Mouse (Mus musculus) gastrocnemius, adult 2 months (tissue): ENCODE data around the gene Gm27021. TPM values are rescaled to one million over a fixed set of nuclear protein-coding genes. Genes with fewer than 3 reads are reported as not detected.

Experiments
- DNase-seq: peaks from one replicate; pipeline ENCODE4 v3.0.0; 2022
- H3K27ac ChIP-seq: fragments of 200-600 bp; 2 replicates; pipeline ENCODE4 v1.8.1; 2022; ENCODE audit warnings: mild to moderate bottlenecking
- H3K4me3 ChIP-seq: fragments of 200-600 bp; 2 replicates; pipeline ENCODE4 v1.8.1; 2022; ENCODE audit warnings: mild to moderate bottlenecking, moderate library complexity
- CTCF ChIP-seq: fragments of 200-600 bp; IDR thresholded peaks from 2 replicates; pipeline ENCODE4 v1.8.1; 2022; ENCODE audit warnings: antibody characterized with exemption, mild to moderate bottlenecking, moderate library complexity
- intact Hi-C: fragments of 180-260 bp; cut with DNase I; formaldehyde crosslinking; loops from one replicate; pipeline ENCODE4 v1.15.1; 2025
- total RNA-seq, 2 experiments: library from RNA; stranded (reverse); gene quantifications; 2 replicates each; pipeline ENCODE4 v1.2.3; 2021

The Gm27021 gene
- total RNA-seq, 2 experiments from 2014 or later: not detected

DNA sequence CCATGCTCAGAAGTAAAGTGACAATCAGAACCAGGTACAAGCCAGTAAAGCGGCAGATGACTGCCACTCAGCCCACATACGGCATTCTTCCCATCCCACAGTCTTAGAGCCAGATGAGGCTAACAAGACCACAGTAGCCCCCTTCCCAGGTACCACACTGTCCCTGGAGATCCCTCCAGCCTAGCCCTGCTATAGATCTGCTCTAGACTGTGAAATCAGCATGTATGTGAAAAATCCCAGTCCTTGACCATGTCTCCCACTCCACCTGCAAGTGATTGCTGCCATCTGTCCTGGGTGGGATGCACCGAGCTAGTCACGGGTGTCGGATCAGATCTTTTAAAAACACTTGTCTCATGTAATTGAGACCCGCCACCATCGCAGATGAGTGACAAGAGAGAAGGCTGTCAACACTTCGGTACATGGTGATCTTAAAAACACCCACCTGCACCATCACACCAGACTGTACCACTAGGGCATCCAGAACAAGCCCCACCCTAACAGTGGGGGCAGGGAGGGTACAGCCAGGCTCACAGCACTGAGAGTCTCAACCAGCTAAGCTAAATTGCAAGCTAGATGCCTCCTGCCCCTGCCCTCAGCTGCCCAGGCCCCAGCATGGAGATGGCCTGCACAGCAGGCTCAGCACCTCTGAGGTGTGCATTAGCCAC is 87.4 kb downstream of the Gm27021 start:
- TF ChIP-seq CTCF: no peak
- no peak overlapping the region for H3K27ac ChIP-seq
- no peak for DNase-seq
- H3K4me3 ChIP-seq: no peak overlapping the region
- intact Hi-C loops: no loop called here

DNA sequence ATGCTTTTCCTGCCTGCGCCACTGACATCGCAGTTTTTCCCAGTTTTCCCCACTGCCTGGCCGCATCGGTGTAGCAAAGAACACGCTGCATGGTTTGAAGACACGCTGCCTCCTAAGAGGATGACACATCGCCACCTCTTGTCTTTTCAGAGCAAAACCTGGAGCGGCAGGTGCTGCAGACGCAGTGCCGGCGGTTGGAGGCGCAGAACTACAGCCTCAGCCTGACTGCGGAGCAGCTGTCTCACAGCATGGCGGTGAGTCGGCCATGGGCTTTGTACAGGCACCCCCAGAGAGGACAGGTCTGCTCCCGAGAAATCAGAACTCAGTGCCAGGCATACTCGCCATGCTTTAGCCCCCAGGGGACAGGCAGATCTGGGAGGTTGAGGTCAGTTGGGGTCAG is 90.1 kb downstream of the Gm27021 start:
- Histone ChIP-seq H3K4me3 (no peak overlapping the region), H3K27ac (no peak overlapping the region)
- DNase-seq: peak; percentile 18
- TF ChIP-seq CTCF: no peak
- intact Hi-C loops: no loop called here

DNA sequence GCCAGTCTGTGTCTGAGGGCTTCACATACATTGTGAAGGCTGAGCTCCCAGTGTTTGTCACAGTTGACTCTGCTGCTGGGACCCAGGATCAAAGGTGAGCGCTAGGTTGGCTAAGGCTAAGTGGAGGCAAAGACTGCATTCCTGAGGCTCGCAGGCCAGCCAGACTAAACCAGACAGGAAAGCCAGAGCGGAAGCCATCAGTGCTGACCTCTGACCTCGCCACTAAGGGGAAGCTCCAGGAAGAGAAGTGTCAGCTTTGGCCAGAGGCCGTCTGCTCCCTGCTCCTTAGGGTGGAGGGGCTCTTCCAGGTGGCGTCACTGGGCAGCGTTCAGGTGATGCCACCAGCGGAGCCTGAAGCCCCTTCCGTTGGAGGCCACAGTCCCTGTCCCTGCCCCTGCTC is 92.1 kb downstream of the Gm27021 start:
- TF ChIP-seq CTCF: no peak
- no peak overlapping the region for H3K27ac ChIP-seq
- peak; percentile 20 for DNase-seq
- no peak overlapping the region for H3K4me3 ChIP-seq
- intact Hi-C loops: no loop called here

DNA sequence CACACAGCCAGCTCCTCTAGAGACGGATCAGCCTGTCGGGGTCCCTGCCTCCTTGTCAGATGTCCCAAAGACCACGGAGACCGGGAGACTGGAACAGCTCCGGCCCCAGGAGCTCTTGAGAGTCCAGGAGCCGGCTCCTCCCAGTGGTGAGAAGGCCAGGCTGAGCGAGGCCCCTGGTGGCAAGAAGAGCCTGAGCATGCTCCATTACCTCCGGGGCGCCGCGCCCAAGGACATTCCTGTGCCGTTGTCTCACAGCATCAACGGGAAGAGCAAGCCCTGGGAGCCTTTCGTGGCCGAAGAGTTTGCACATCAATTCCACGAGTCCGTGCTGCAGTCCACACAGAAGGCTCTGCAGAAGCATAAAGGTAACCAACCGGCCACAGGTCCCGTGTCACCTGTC is 92.9 kb downstream of the Gm27021 start:
- DNase-seq: no peak
- no peak overlapping the region for H3K27ac ChIP-seq
- intact Hi-C loops: no loop called here
- no peak overlapping the region for H3K4me3 ChIP-seq
- TF ChIP-seq CTCF: no peak

DNA sequence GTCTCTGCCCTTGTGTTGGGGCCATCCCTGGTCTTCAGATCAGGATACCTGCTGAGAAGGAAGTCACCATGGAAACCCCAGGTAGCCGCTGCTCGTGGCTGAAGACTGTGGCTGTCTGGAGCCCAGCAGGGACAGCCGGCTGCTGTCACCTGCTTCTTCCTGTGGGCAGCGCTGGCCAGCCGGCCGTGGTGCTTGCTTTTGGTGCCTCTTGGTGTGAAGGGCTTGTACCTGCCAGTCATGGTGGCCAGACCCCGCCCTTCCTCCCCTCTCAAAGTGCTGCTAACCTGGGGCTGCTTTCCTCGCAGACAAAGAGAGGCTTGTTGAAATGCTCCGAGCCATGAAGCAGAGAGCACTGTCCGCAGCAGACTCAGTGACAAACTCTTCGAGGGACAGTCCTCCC is 94.0 kb downstream of the Gm27021 start:
- TF ChIP-seq CTCF: no peak
- DNase-seq: no peak
- intact Hi-C loops: no loop called here
- H3K4me3 ChIP-seq: no peak overlapping the region
- H3K27ac ChIP-seq: no peak overlapping the region

DNA sequence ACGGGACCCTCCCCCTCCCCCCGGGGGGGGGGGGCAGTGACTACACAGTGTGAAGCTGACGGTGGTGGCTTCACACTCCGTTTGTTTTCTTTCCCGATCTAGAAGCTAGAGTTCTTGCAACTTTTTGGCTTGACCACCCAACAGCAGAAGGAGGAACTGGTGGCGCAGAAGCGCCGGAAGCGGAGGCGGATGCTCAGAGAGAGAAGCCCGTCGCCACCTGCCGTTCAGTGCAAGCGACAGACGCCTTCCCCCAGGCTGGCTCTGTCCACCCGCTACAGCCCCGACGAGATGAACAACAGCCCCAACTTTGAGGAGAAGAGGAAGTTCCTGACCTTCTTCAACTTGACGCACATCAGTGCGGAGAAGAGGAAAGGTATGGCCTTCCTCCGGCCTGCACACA is 95.3 kb downstream of the Gm27021 start:
- DNase-seq: no peak
- H3K4me3 ChIP-seq: no peak overlapping the region
- no peak overlapping the region for H3K27ac ChIP-seq
- no peak for TF ChIP-seq CTCF
- intact Hi-C loops: no loop called here

GRCm38 (mm10) chr8:120571561-120571960 is 96.3 kb downstream of the Gm27021 start:
- intact Hi-C loops: no loop called here
- no peak for DNase-seq
- no peak overlapping the region for H3K4me3 ChIP-seq
- H3K27ac ChIP-seq: no peak overlapping the region
- no peak for TF ChIP-seq CTCF

DNA sequence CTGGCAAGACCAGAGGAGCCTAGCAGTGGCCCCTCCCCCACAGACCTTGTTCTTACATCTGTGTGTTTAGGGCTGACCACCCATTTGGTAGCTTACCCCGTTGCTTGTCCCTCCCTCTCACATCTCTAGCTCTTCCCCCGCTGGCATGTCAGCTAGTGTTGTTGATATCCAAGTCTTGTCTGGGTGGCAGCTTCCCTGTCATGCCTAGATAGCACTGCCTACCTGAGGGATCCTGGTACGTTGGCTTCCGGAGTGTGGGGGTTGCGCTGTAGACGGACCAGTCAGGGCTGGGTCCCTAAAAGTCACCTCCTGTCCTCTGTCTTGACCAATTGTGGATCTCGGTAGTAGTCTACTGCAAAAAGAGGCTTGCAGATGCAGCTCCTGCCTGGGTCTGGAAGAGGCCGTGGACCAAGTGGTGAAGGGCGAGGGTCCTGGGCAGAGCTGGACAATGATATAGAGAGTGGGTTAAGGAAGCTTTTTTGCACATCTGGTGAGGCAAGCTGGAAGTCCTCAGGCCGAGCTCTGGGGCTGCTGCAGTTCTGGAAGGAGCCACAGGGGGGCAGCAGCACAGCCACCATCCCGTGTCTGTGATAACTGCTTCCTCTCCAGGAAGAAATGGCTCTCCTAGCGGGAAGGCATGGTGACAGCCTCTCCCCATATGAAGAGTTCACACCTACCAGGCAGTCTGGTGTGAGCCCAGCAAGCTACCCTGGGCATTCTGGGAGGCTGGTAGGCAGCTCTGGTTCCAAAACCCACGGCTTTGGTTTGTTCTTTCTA is 97.8 kb downstream of the Gm27021 start:
- no peak; the same call in 1 of the 2 replicates for TF ChIP-seq CTCF
- H3K4me3 ChIP-seq: no peak overlapping the region
- intact Hi-C loops: no loop called here
- H3K27ac ChIP-seq: no peak overlapping the region
- peak; percentile 81 for DNase-seq

DNA sequence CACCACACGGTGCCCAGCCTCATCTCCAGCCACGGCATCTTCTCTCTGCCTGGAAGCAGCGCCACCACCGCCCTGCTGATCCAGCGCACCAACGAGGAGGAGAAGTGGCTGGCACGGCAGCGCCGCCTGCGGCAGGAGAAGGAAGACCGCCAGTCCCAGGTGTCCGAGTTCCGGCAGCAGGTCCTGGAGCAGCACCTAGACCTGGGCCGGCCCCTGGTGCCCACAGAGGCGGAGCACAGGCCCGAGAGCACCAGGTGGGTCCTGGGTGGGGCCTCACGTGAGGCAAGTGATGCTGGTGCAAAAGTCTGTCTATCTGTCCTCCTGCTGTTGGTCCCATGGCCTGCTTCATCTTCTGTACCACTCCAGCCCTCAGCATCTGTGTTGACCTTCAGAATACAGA is 98.8 kb downstream of the Gm27021 start:
- TF ChIP-seq CTCF: no peak
- intact Hi-C loops: no loop called here

GRCm38 (mm10) chr8:120568164-120568798 is 99.6 kb downstream of the Gm27021 start:
- no peak overlapping the region for H3K27ac ChIP-seq
- H3K4me3 ChIP-seq: no peak overlapping the region
- intact Hi-C loops: no loop called here
- no peak for DNase-seq
- TF ChIP-seq CTCF: no peak

More for the DNA sequence above, 98.8 kb downstream of the Gm27021 start:
- no peak overlapping the region for H3K4me3 ChIP-seq
- H3K27ac ChIP-seq: no peak overlapping the region
- DNase-seq: no peak

- Histone ChIP-seq H3K4me3 (no peak overlapping the region), H3K27ac (no peak overlapping the region)
- no peak for TF ChIP-seq CTCF
- intact Hi-C loops: no loop called here
- no peak for DNase-seq
These were observed 100.1 kb downstream of the Gm27021 start for GRCm38 (mm10) chr8:120567731-120568130.

GRCm38 (mm10) chr8:120566681-120567080 is 101.2 kb downstream of the Gm27021 start:
- H3K27ac ChIP-seq: no peak overlapping the region
- no peak for DNase-seq
- intact Hi-C loops: no loop called here
- no peak overlapping the region for H3K4me3 ChIP-seq
- TF ChIP-seq CTCF: no peak

- TF ChIP-seq CTCF: no peak
- peak overlapping the region; percentile 20; the same call in 1 of the 2 replicates for H3K27ac ChIP-seq
- no peak overlapping the region for H3K4me3 ChIP-seq
- intact Hi-C loops: no loop called here
- no peak for DNase-seq
These were observed 102.6 kb downstream of the Gm27021 start for GRCm38 (mm10) chr8:120565151-120565711.
